Comparison of ENCODE assay signal across 14 mouse cellular contexts in the genomic region with DNA sequence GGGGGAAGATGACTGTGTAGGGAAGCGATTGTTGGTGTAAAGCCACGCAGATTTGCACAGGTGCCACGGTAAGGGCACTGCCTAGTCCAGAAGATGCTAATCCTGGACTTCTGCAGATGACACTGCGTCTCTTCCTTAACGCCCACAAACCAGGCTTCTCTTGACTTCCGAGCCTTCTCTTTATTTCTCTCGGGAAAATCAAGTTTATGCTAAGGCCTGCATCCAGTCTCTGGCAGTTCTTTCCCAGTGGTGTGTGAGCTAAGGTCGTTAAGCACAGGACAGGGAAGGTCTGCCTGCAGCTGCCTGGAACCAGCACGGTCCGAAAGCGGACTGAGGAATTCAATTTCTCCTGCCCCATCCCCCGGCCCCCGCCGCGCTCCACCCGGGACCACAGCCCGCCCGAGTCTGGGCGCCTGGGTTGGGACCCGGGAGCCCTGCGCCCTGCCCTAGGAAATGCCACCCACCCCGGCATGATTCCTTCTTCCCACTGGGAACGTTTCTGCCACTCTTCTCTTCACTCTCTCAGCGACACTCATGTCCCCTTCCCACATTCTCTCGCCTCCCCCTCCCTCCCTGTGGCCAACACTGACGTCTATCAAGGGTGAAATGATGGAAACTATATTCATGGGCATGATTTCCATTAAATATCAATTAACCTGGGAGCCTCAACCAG. TPM values are rescaled to one million over a fixed set of nuclear protein-coding genes. Genes with fewer than 3 reads are reported as not detected.
A peak's percentile ranks its signal among the peaks of the same experiment; 100 is the strongest.
DNase-seq lines count a peak whose midpoint lies in the region; ATAC-seq and TF ChIP-seq lines count a peak whose summit lies in the region.
"Had no signal": no experiment of that assay in that cellular context is flagged by ENCODE, and none has a peak within 500 bp of the region (broad histone marks: within the 10 kb centered on the region; RNA-seq: fewer than 3 reads in every experiment).

No protein-coding gene starts in this region.

- ATAC-seq in forebrain, embryonic 11.5 days (replicated peaks; ENCODE audit: low FRiP score): no peak
- ATAC-seq in forebrain, embryonic 13.5 days: no peak
- no peak for ATAC-seq in intestine, embryonic 16.5 days
- ATAC-seq: hindbrain, postnatal 0 days; midbrain, embryonic 15.5 days had no signal

- no peaks in the 10 kb centered on the region for H3K9me3 ChIP-seq in forebrain, embryonic 11.5 days (ENCODE audit: control insufficient read depth, low read length)
- H3K9me3 ChIP-seq in forebrain, embryonic 13.5 days (replicated peaks): no peaks in the 10 kb centered on the region
- no peaks in the 10 kb centered on the region for H3K9me3 ChIP-seq in E14TG2a.4 (ENCODE audit: low read length)
- H3K9me3 ChIP-seq in intestine, embryonic 16.5 days (ENCODE audit: control insufficient read depth, low read length): no peaks in the 10 kb centered on the region
- H3K9me3 ChIP-seq: midbrain, embryonic 15.5 days had no signal

- H3K27me3 ChIP-seq in forebrain, embryonic 11.5 days (ENCODE audit: control insufficient read depth, insufficient read depth, low read length): peaks cover 96% of the 10 kb centered on the region
- H3K27me3 ChIP-seq in forebrain, embryonic 13.5 days: peaks cover 98% of the 10 kb centered on the region
- H3K27me3 ChIP-seq in E14TG2a.4 (ENCODE audit: insufficient read depth, low read length): peaks cover 89% of the 10 kb centered on the region
- peaks cover 78% of the 10 kb centered on the region for H3K27me3 ChIP-seq in intestine, embryonic 16.5 days (replicated peaks; ENCODE audit: control insufficient read depth, insufficient read depth, low read length)

- no peaks in the 10 kb centered on the region for H3K36me3 ChIP-seq in forebrain, embryonic 11.5 days (ENCODE audit: control insufficient read depth, insufficient read depth, low read length)
- no peaks in the 10 kb centered on the region for H3K36me3 ChIP-seq in forebrain, embryonic 13.5 days (ENCODE audit: poor library complexity, severe bottlenecking)
- H3K36me3 ChIP-seq in E14TG2a.4 (ENCODE audit: insufficient read depth, low read length): no peaks in the 10 kb centered on the region
- no peaks in the 10 kb centered on the region for H3K36me3 ChIP-seq in intestine, embryonic 16.5 days (ENCODE audit: control insufficient read depth, insufficient read depth, low read length)
- H3K36me3 ChIP-seq: midbrain, embryonic 15.5 days had no signal

- WGBS in forebrain, embryonic 11.5 days: 2% methylated on average over 26 of the region's 26 CpGs
- WGBS in forebrain, embryonic 13.5 days: under 1% methylated on average over 26 of the region's 26 CpGs
- 13% methylated on average over 26 of the region's 26 CpGs for WGBS in intestine, embryonic 16.5 days

- TF ChIP-seq CTCF in E14TG2a.4 (conservative IDR thresholded peaks at IDR 0.05; ENCODE audit: low read length): no peak

- peaks cover 6% of the 10 kb centered on the region for H3K4me1 ChIP-seq in forebrain, embryonic 11.5 days (replicated peaks; ENCODE audit: control insufficient read depth, insufficient read depth, low read length)
- peaks cover 14% of the 10 kb centered on the region for H3K4me1 ChIP-seq in forebrain, embryonic 13.5 days
- H3K4me1 ChIP-seq in E14TG2a.4 (replicated peaks; ENCODE audit: low read depth, low read length): peaks cover 36% of the 10 kb centered on the region
- peaks cover 8% of the 10 kb centered on the region for H3K4me1 ChIP-seq in intestine, embryonic 16.5 days (ENCODE audit: control insufficient read depth, insufficient read depth, low read length)

- no peak overlapping the region for H3K9ac ChIP-seq in forebrain, embryonic 11.5 days (ENCODE audit: low read length)
- H3K9ac ChIP-seq in forebrain, embryonic 13.5 days: no peak overlapping the region
- H3K9ac ChIP-seq in intestine, embryonic 16.5 days (ENCODE audit: low read depth, low read length): 0 out of 2 replicates have a peak overlapping the region, but pooled peaks have one; percentile 73
- H3K9ac ChIP-seq: midbrain, embryonic 15.5 days had no signal

- no peak overlapping the region for H3K4me3 ChIP-seq in forebrain, embryonic 11.5 days (ENCODE audit: low read depth, low read length)
- H3K4me3 ChIP-seq in forebrain, embryonic 13.5 days: no peak overlapping the region
- H3K4me3 ChIP-seq in E14TG2a.4 (replicated peaks; ENCODE audit: low read length): peak overlapping the region; percentile 70; the same call in 1 of the 2 replicates
- peak overlapping the region; percentile 60; the same call in 1 of the 2 replicates for H3K4me3 ChIP-seq in intestine, embryonic 16.5 days (ENCODE audit: low read length)

- H3K4me2 ChIP-seq in forebrain, embryonic 11.5 days (ENCODE audit: low read depth, low read length, severe bottlenecking): no peak overlapping the region
- H3K4me2 ChIP-seq in forebrain, embryonic 13.5 days: no peak overlapping the region
- peak overlapping the region; percentile 75; the same call in 1 of the 2 replicates for H3K4me2 ChIP-seq in intestine, embryonic 16.5 days (ENCODE audit: low read depth, low read length)

- no peak overlapping the region for H3K27ac ChIP-seq in forebrain, embryonic 11.5 days (ENCODE audit: low read depth, low read length)
- no peak overlapping the region for H3K27ac ChIP-seq in forebrain, embryonic 13.5 days
- H3K27ac ChIP-seq in intestine, embryonic 16.5 days (ENCODE audit: low read length): peak overlapping the region; percentile 18; the same call in 1 of the 2 replicates
- H3K27ac ChIP-seq: hindbrain, postnatal 0 days; midbrain, embryonic 15.5 days had no signal

- peak; percentile 57 for DNase-seq in forebrain, embryonic 11.5 days (ENCODE audit: low spot score)
- DNase-seq in kidney, postnatal 36 days: peak; percentile 81 to 82
- no peak for DNase-seq in adipocyte (ENCODE audit: low spot score)
- DNase-seq in layer of hippocampus, postnatal 25 days (ENCODE audit: extremely low spot score in 1 of 2, low spot score in 1 of 2): no peak
- no peak for DNase-seq in thymus, postnatal 36 days
- DNase-seq: B cell, adult 2 months; cerebellum, adult 8-10 months had no signal

RNA-seq across cellular contexts. Expression of a gene that starts 0.6 kb away (rescaled TPM):
- not detected in 2 replicates for polyA plus RNA-seq in forebrain, embryonic 11.5 days (2014; fragmentation: Nextera tagmentation; extraction: Ambion mirVana)
- not detected in 2 replicates for polyA plus RNA-seq in forebrain, embryonic 13.5 days (2015; fragmentation: Nextera tagmentation; extraction: Ambion mirVana)
- 3.1 TPM in 2 replicates for polyA plus RNA-seq in intestine, embryonic 16.5 days (2015; fragmentation: Nextera tagmentation; extraction: Ambion mirVana)
- total RNA-seq in layer of hippocampus, postnatal 25 days (2021): not detected
- total RNA-seq: left cerebral cortex, postnatal 14 days had no signal
- polyA plus RNA-seq: hindbrain, postnatal 0 days had no signal

RNA-seq across cellular contexts. Expression of a gene that starts 6.3 kb away (rescaled TPM):
- not detected in 2 replicates for polyA plus RNA-seq in forebrain, embryonic 11.5 days (2014; fragmentation: Nextera tagmentation; extraction: Ambion mirVana)
- not detected in 2 replicates for polyA plus RNA-seq in forebrain, embryonic 13.5 days (2015; fragmentation: Nextera tagmentation; extraction: Ambion mirVana)
- polyA plus RNA-seq in intestine, embryonic 16.5 days (2015; fragmentation: Nextera tagmentation; extraction: Ambion mirVana): 1.8 and 2.5 TPM in 2 replicates
- total RNA-seq in layer of hippocampus, postnatal 25 days (2021): not detected
- total RNA-seq: hindbrain, postnatal 0 days; left cerebral cortex, postnatal 14 days had no signal
- polyA plus RNA-seq: hindbrain, postnatal 0 days; midbrain, embryonic 15.5 days had no signal

RNA-seq across cellular contexts. Expression of a gene that starts 7.9 kb away (rescaled TPM):
- 0.08 and 0.19 TPM in 2 replicates for polyA plus RNA-seq in forebrain, embryonic 11.5 days (2014; fragmentation: Nextera tagmentation; extraction: Ambion mirVana)
- polyA plus RNA-seq in forebrain, embryonic 13.5 days (2015; fragmentation: Nextera tagmentation; extraction: Ambion mirVana): not detected in 2 replicates
- polyA plus RNA-seq in intestine, embryonic 16.5 days (2015; fragmentation: Nextera tagmentation; extraction: Ambion mirVana): 13.4 and 15.1 TPM in 2 replicates
- not detected for total RNA-seq in layer of hippocampus, postnatal 25 days (2021)
- total RNA-seq: left cerebral cortex, postnatal 14 days had no signal

RNA-seq across cellular contexts. Expression of a gene that starts 7.9 kb away (rescaled TPM):
- polyA plus RNA-seq in forebrain, embryonic 11.5 days (2014; fragmentation: Nextera tagmentation; extraction: Ambion mirVana): not detected in 2 replicates
- polyA plus RNA-seq in forebrain, embryonic 13.5 days (2015; fragmentation: Nextera tagmentation; extraction: Ambion mirVana): not detected in 2 replicates
- 0.91 and 0.95 TPM in 2 replicates for polyA plus RNA-seq in intestine, embryonic 16.5 days (2015; fragmentation: Nextera tagmentation; extraction: Ambion mirVana)
- total RNA-seq in layer of hippocampus, postnatal 25 days (2021): not detected
- total RNA-seq: left cerebral cortex, postnatal 14 days had no signal
- polyA plus RNA-seq: midbrain, embryonic 15.5 days had no signal

RNA-seq across cellular contexts. Expression of a gene that starts 12.1 kb away (rescaled TPM):
- polyA plus RNA-seq in forebrain, embryonic 11.5 days (2014; fragmentation: Nextera tagmentation; extraction: Ambion mirVana): not detected in 2 replicates
- polyA plus RNA-seq in forebrain, embryonic 13.5 days (2015; fragmentation: Nextera tagmentation; extraction: Ambion mirVana): not detected in 2 replicates
- polyA plus RNA-seq in intestine, embryonic 16.5 days (2015; fragmentation: Nextera tagmentation; extraction: Ambion mirVana): 3.7 and 4.4 TPM in 2 replicates
- not detected for total RNA-seq in layer of hippocampus, postnatal 25 days (2021)
- total RNA-seq: adrenal gland, postnatal 36 days; hindbrain, postnatal 0 days; left cerebral cortex, postnatal 14 days had no signal
- polyA plus RNA-seq: hindbrain, postnatal 0 days; midbrain, embryonic 15.5 days had no signal

Comparison
In these comparisons a context has a peak if more than half of its experiments do, and no peak if none do; other contexts are left out.
1. DNase-seq: peak in forebrain, embryonic 11.5 days (single experiment) and kidney, postnatal 36 days (2 of 2); none in adipocyte (single experiment), layer of hippocampus, postnatal 25 days (0 of 2) and thymus, postnatal 36 days (0 of 2).
2. H3K4me3 ChIP-seq: peak in E14TG2a.4 (single experiment) and intestine, embryonic 16.5 days (single experiment); none in forebrain, embryonic 11.5 days (single experiment) and forebrain, embryonic 13.5 days (single experiment).
3. RNA of a gene that starts 7.9 kb away (polyA plus RNA-seq): 13.4 to 15.1 TPM in intestine, embryonic 16.5 days; 0.08 to 0.19 TPM in forebrain, embryonic 11.5 days and not detected in forebrain, embryonic 13.5 days; every median in the first group is over 10 times any median in the second.